Comparison of ENCODE assay signal across 19 mouse cellular contexts in the genomic region with DNA sequence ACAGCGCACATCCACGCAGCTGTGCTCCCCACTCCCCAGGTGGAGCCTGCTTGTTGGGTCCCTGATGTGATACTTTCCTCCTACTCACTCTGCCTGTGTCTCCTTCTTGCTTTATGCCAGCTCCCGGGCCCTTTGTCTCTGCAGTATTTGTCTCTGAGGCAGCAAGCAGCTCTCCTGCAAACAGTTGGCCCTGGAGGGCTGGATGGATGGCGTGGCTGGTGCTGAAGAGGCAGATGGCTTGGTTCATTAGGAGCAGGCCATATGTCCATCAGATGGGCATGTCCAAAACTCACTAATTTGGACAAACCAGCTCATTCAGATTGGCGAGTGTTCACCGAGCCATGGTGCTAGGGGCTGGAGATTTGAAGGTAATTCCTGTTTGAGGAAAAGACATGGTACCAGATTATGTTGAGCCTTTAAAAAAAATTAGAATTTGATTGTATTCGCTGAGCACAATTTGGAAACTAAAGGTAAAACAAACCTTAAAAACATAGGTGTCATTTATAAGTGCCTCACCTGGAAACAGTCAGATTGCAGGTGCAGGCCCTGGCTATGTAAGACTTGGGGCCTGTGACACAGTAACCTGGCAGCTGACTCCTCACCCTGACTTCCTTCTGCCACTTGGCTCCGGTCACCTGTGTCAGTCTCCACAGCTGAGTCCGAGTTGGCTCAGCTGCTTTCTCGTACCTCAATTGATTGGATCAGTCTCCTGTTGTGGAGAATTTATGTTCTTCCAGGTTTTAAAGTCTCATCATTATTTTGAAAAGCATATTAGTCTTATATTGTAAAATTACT.
DNase-seq lines count a peak whose midpoint lies in the region; ATAC-seq lines count a peak whose summit lies in the region.
"Had no signal": no experiment of that assay in that cellular context is flagged by ENCODE, and none has a peak within 500 bp of the region (broad histone marks: within the 10 kb centered on the region; RNA-seq: fewer than 3 reads in every experiment).

No protein-coding gene starts in this region.

- ATAC-seq in forebrain, embryonic 15.5 days (replicated peaks), result 0 out of 2 replicates have a peak, but pooled peaks have one; percentile 29
- ATAC-seq: liver, postnatal 0 days had no signal

- no peak overlapping the region for H3K9ac ChIP-seq in forebrain, embryonic 15.5 days (replicated peaks)
- H3K9ac ChIP-seq: embryonic facial prominence, embryonic 13.5 days; heart, embryonic 15.5 days; liver, postnatal 0 days; midbrain, embryonic 12.5 days had no signal

- H3K9me3 ChIP-seq in forebrain, embryonic 15.5 days, result no peaks in the 10 kb centered on the region
- H3K9me3 ChIP-seq in forebrain, embryonic 10.5 days, result no peaks in the 10 kb centered on the region
- H3K9me3 ChIP-seq: embryonic facial prominence, embryonic 13.5 days; heart, embryonic 15.5 days had no signal

- H3K36me3 ChIP-seq in forebrain, embryonic 15.5 days, result no peaks in the 10 kb centered on the region
- no peaks in the 10 kb centered on the region for H3K36me3 ChIP-seq in forebrain, embryonic 10.5 days (replicated peaks)
- H3K36me3 ChIP-seq: embryonic facial prominence, embryonic 13.5 days; heart, embryonic 15.5 days; midbrain, embryonic 12.5 days had no signal

- WGBS in forebrain, embryonic 15.5 days, result 79% methylated on average over 10 of the region's 10 CpGs
- WGBS in forebrain, embryonic 10.5 days, result 92% methylated on average over 10 of the region's 10 CpGs

- H3K4me1 ChIP-seq in forebrain, embryonic 15.5 days, result no peaks in the 10 kb centered on the region
- no peaks in the 10 kb centered on the region for H3K4me1 ChIP-seq in forebrain, embryonic 10.5 days
- H3K4me1 ChIP-seq: embryonic facial prominence, embryonic 13.5 days; heart, embryonic 15.5 days; midbrain, embryonic 12.5 days had no signal

- intact Hi-C loops in left cerebral cortex, postnatal 4 days (cut with DNase I), result no loop called here

- H3K27me3 ChIP-seq in forebrain, embryonic 15.5 days, result no peaks in the 10 kb centered on the region
- no peaks in the 10 kb centered on the region for H3K27me3 ChIP-seq in forebrain, embryonic 10.5 days (ENCODE audit: poor library complexity, severe bottlenecking)
- H3K27me3 ChIP-seq: embryonic facial prominence, embryonic 13.5 days; heart, embryonic 15.5 days; midbrain, embryonic 12.5 days had no signal

- H3K27ac ChIP-seq in forebrain, embryonic 15.5 days (replicated peaks), result peak overlapping the region; percentile 28; the same call in 1 of the 2 replicates
- no peak overlapping the region for H3K27ac ChIP-seq in forebrain, embryonic 10.5 days
- H3K27ac ChIP-seq: embryonic facial prominence, embryonic 13.5 days; heart, embryonic 15.5 days; midbrain, embryonic 12.5 days had no signal

- no peak overlapping the region for H3K4me2 ChIP-seq in forebrain, embryonic 15.5 days (replicated peaks)
- H3K4me2 ChIP-seq: embryonic facial prominence, embryonic 13.5 days; heart, embryonic 15.5 days; midbrain, embryonic 12.5 days had no signal

- no peak overlapping the region for H3K4me3 ChIP-seq in forebrain, embryonic 15.5 days
- H3K4me3 ChIP-seq in forebrain, embryonic 10.5 days, result no peak overlapping the region
- H3K4me3 ChIP-seq: embryonic facial prominence, embryonic 13.5 days; heart, embryonic 15.5 days; midbrain, embryonic 12.5 days had no signal

- no peak for DNase-seq in forebrain, embryonic 10.5 days (ENCODE audit: extremely low spot score, low spot score)
- DNase-seq in left cerebral cortex, postnatal 4 days, result peak; percentile 75
- DNase-seq in left cerebral cortex, adult 11 months (ENCODE audit: low spot score), result no peak
- DNase-seq in cerebellum, adult 18-20 months, result peak; percentile 85 to 91
- peak; percentile 86 for DNase-seq in cerebellum, postnatal 36 days
- no peak for DNase-seq in heart, adult 18-20 months
- DNase-seq in right cerebral cortex, postnatal 36 days (ENCODE audit: low spot score in 2 of 2), result no peak
- DNase-seq: heart, adult 11 months; kidney, adult 8-10 months; kidney, postnatal 25 days; liver; liver, postnatal 0 days; lung, postnatal 14 days; spleen, adult 18-20 months; thymus, adult 18-20 months had no signal

Comparison
In these comparisons a context has a peak if more than half of its experiments do, and no peak if none do; other contexts are left out.
1. DNase-seq: peak in left cerebral cortex, postnatal 4 days (single experiment), cerebellum, adult 18-20 months (2 of 2) and cerebellum, postnatal 36 days (2 of 2); none in forebrain, embryonic 10.5 days (single experiment), left cerebral cortex, adult 11 months (single experiment), heart, adult 18-20 months (0 of 2) and right cerebral cortex, postnatal 36 days (0 of 2).